Mouse (Mus musculus) testis, adult 2 months (tissue): ENCODE measurements around the gene Kcnq2. TPM values are rescaled to one million over a fixed set of nuclear protein-coding genes. Genes with fewer than 3 reads are reported as not detected.
A peak's percentile ranks its signal among the peaks of the same experiment; 100 is the strongest.

ENCODE experiments used
- H3K27ac ChIP-seq: fragments of 200-500 bp; 2 replicates; pipeline ENCODE4 v1.5.1; 2012; ENCODE audit warnings: low read depth, low read length; ENCODE audit not compliant: control insufficient read depth, insufficient read depth
- H3K27me3 ChIP-seq: fragments of 200-500 bp; 2 replicates; pipeline ENCODE4 v1.6.1; 2012; ENCODE audit warnings: mild to moderate bottlenecking, low read length, moderate library complexity; ENCODE audit not compliant: control insufficient read depth, insufficient read depth
- H3K36me3 ChIP-seq: fragments of 200-500 bp; 2 replicates; pipeline ENCODE4 v1.6.1; 2012; ENCODE audit warnings: mild to moderate bottlenecking, low read length; ENCODE audit not compliant: control insufficient read depth, insufficient read depth
- H3K4me1 ChIP-seq: fragments of 200-500 bp; 2 replicates; pipeline ENCODE4 v1.6.1; 2012; ENCODE audit warnings: low read length; ENCODE audit not compliant: control insufficient read depth, insufficient read depth
- H3K4me3 ChIP-seq: fragments of 200-500 bp; 2 replicates; pipeline ENCODE4 v1.5.1; 2012; ENCODE audit warnings: low read depth, mild to moderate bottlenecking, low read length, moderate library complexity, mixed read lengths; ENCODE audit not compliant: control insufficient read depth
- CTCF ChIP-seq: fragments of 200-500 bp; IDR thresholded peaks from 2 replicates; pipeline ENCODE4 v1.5.1; 2012; ENCODE audit warnings: low read depth, mild to moderate bottlenecking, inconsistent platforms, low read length, moderate library complexity; ENCODE audit not compliant: control insufficient read depth, insufficient read depth, insufficient replicate concordance
- POLR2A ChIP-seq: fragments of 200-500 bp; IDR thresholded peaks from 2 replicates; pipeline ENCODE4 v1.6.1; 2012; ENCODE audit warnings: low read depth, mild to moderate bottlenecking, inconsistent platforms, low read length, moderate library complexity; ENCODE audit not compliant: control insufficient read depth
- polyA plus RNA-seq: library from polyadenylated mRNA; depleted of rRNA; stranded (reverse); fragments of >200 nt; gene quantifications from 2 replicates; pipeline ENCODE4 v1.2.3, GENCODE M21; 2012

Kcnq2 gene
- polyA plus RNA-seq, 1 experiment: 9.2 TPM

- TF ChIP-seq POLR2A (no peak), CTCF (no peak)
- no peaks in the 10 kb centered on the region for H3K36me3 ChIP-seq
- no peak overlapping the region for H3K27ac ChIP-seq
- no peak overlapping the region for H3K4me3 ChIP-seq
- no peaks in the 10 kb centered on the region for H3K27me3 ChIP-seq
- H3K4me1 ChIP-seq: no peaks in the 10 kb centered on the region; the same call in none of the 2 replicates
Observed at GRCm38 (mm10) chr2:181154361-181154760, 19.3 kb upstream of the Kcnq2 start.

GRCm38 (mm10) chr2:181153837-181154236 lies 18.7 kb upstream of the Kcnq2 start:
- Histone ChIP-seq H3K27ac (no peak overlapping the region), H3K27me3 (no peaks in the 10 kb centered on the region), H3K4me1 (no peaks in the 10 kb centered on the region; the same call in none of the 2 replicates), H3K36me3 (no peaks in the 10 kb centered on the region), H3K4me3 (no peak overlapping the region)
- TF ChIP-seq CTCF (no peak), POLR2A (no peak)

GRCm38 (mm10) chr2:181153131-181153530 lies 18.0 kb upstream of the Kcnq2 start:
- H3K4me3 ChIP-seq: no peak overlapping the region
- no peak overlapping the region for H3K27ac ChIP-seq
- no peaks in the 10 kb centered on the region for H3K36me3 ChIP-seq
- no peaks in the 10 kb centered on the region for H3K27me3 ChIP-seq
- H3K4me1 ChIP-seq: peaks cover 4% of the 10 kb centered on the region
- no peak for TF ChIP-seq CTCF
- no peak for TF ChIP-seq POLR2A

GRCm38 (mm10) chr2:181152701-181153100 lies 17.6 kb upstream of the Kcnq2 start:
- no peak for TF ChIP-seq CTCF
- no peak for TF ChIP-seq POLR2A
- Histone ChIP-seq H3K27me3 (no peaks in the 10 kb centered on the region), H3K27ac (no peak overlapping the region), H3K36me3 (no peaks in the 10 kb centered on the region), H3K4me3 (no peak overlapping the region), H3K4me1 (peaks cover 4% of the 10 kb centered on the region)

- H3K36me3 ChIP-seq: no peaks in the 10 kb centered on the region
- TF ChIP-seq CTCF: no peak
- no peak for TF ChIP-seq POLR2A
- H3K27me3 ChIP-seq: no peaks in the 10 kb centered on the region
- no peak overlapping the region for H3K4me3 ChIP-seq
- H3K4me1 ChIP-seq: peaks cover 6% of the 10 kb centered on the region
- H3K27ac ChIP-seq: no peak overlapping the region
Observed at GRCm38 (mm10) chr2:181150281-181150680, 15.2 kb upstream of the Kcnq2 start.

GRCm38 (mm10) chr2:181148318-181148955 lies 13.3 kb upstream of the Kcnq2 start:
- Histone ChIP-seq H3K4me3 (peak overlapping the region; percentile 12; the same call in 1 of the 2 replicates), H3K36me3 (no peaks in the 10 kb centered on the region), H3K27me3 (no peaks in the 10 kb centered on the region), H3K4me1 (peaks cover 6% of the 10 kb centered on the region), H3K27ac (no peak overlapping the region)
- no peak for TF ChIP-seq POLR2A
- no peak for TF ChIP-seq CTCF

- no peak overlapping the region for H3K27ac ChIP-seq
Observed at GRCm38 (mm10) chr2:181147546-181148317, 12.6 kb upstream of the Kcnq2 start.

More at GRCm38 (mm10) chr2:181147546-181148317, 12.6 kb upstream of the Kcnq2 start:
- no peak for TF ChIP-seq CTCF
- no peak for TF ChIP-seq POLR2A
- H3K4me3 ChIP-seq: peak overlapping the region; percentile 12
- H3K36me3 ChIP-seq: no peaks in the 10 kb centered on the region
- peaks cover 6% of the 10 kb centered on the region for H3K4me1 ChIP-seq
- no peaks in the 10 kb centered on the region for H3K27me3 ChIP-seq
